Mouse (Mus musculus) hindbrain, embryonic 15.5 days (tissue): ENCODE results near the gene Lypd6b. TPM values are rescaled to one million over a fixed set of nuclear protein-coding genes. Genes with fewer than 3 reads are reported as not detected.
A peak's percentile ranks its signal among the peaks of the same experiment; 100 is the strongest.

Experiments used
- ATAC-seq: fragments of 200-750 bp; cut with Nextera tagmentation; 2 replicates; pipeline ENCODE4 v1.8.0; 2017; ENCODE audit warnings: low read depth, moderate number of reproducible peaks, moderate TSS enrichment; ENCODE audit not compliant: low FRiP score
- H3K27ac ChIP-seq: fragments of 300-500 bp; sonication (generic); replicated peaks from 2 replicates; pipeline ENCODE4 v1.5.1; 2015; ENCODE audit warnings: mild to moderate bottlenecking, inconsistent platforms
- H3K27me3 ChIP-seq: fragments of 300-500 bp; sonication (generic); 2 replicates; pipeline ENCODE4 v1.6.1; 2015; ENCODE audit warnings: control low read depth, inconsistent platforms
- H3K36me3 ChIP-seq: fragments of 300-500 bp; sonication (generic); 2 replicates; pipeline ENCODE4 v1.6.1; 2015; ENCODE audit warnings: control low read depth, inconsistent platforms
- H3K4me1 ChIP-seq: fragments of 300-500 bp; sonication (generic); replicated peaks from 2 replicates; pipeline ENCODE4 v1.6.1; 2015; ENCODE audit warnings: control low read depth, inconsistent platforms
- H3K4me2 ChIP-seq: fragments of 300-500 bp; sonication (generic); 2 replicates; pipeline ENCODE4 v1.6.1; 2015; ENCODE audit warnings: moderate library complexity, mild to moderate bottlenecking, inconsistent platforms
- H3K4me3 ChIP-seq: fragments of 300-500 bp; sonication (generic); 2 replicates; pipeline ENCODE4 v1.5.1; 2015; ENCODE audit warnings: mild to moderate bottlenecking, inconsistent platforms
- H3K9ac ChIP-seq: fragments of 300-500 bp; sonication (generic); 2 replicates; pipeline ENCODE4 v1.6.1; 2015; ENCODE audit warnings: inconsistent platforms
- H3K9me3 ChIP-seq: fragments of 300-500 bp; sonication (generic); 2 replicates; pipeline ENCODE4 v1.6.1; 2016; ENCODE audit warnings: control low read depth, inconsistent platforms
- WGBS: fragments of 180-500 bp; shearing (Covaris S2); methylation state at CpG from one replicate; pipeline ENCODE4 v1.1.7; 2015; 5-methylcytosine and 5-hydroxymethylcytosine counted together
- polyA plus RNA-seq: library from polyadenylated mRNA; unstranded; fragments of >200 nt; fragmentation: Nextera tagmentation; extraction: Ambion mirVana; gene quantifications from 2 replicates; pipeline ENCODE4 v1.2.1, GENCODE M21; 2015

Lypd6b gene
- polyA plus RNA-seq, 1 experiment from 2014 or later = 12.8 TPM

DNA sequence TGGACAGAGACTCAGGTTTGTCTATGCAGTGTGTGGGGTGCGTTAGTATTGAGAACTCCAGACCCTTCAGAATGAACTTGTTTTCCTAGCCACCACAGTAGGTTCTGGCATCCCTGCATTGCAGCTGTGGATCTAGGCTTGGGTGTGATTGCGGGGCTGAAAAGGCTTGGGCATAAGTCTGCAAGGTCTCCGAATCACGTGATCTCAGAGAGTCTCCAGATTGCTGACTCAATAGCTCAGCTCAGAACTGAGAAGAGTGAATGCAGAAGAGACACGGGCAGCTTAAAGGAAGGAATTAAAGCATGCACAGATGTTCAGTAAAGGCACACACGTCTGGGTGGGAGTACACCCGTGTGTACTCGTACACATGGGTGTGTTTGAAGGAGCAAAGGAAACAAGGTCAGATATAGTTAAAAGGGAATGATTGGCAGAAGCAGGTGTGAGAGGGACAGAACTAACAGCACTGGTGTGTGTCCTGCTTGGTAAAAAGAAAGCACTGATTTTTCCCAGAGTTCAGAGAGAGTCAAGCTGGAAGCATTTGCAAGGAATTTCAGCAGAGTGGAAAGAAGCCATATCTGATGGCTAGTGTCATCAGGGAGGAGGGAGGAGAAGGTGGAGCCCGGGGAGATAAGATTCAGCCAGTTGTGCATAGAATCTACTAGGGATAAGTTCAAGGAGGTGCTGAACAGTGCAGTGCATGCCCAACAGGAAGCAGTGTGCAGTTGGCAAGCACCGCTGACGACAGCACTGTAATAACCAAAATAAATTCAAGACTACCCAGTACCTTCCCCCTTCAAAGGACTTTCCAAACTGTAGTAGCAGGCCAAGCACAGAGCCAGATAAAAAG, 37.5 kb upstream of the Lypd6b start:
- Histone ChIP-seq H3K9ac (no peak overlapping the region), H3K27me3 (no peaks in the 10 kb centered on the region), H3K4me3 (no peak overlapping the region), H3K4me1 (peaks cover 26% of the 10 kb centered on the region), H3K4me2 (no peak overlapping the region), H3K9me3 (no peaks in the 10 kb centered on the region), H3K36me3 (peaks cover 57% of the 10 kb centered on the region), H3K27ac (no peak overlapping the region)
- ATAC-seq = no peak
- 93% methylated on average over 11 of the region's 11 CpGs for WGBS

DNA sequence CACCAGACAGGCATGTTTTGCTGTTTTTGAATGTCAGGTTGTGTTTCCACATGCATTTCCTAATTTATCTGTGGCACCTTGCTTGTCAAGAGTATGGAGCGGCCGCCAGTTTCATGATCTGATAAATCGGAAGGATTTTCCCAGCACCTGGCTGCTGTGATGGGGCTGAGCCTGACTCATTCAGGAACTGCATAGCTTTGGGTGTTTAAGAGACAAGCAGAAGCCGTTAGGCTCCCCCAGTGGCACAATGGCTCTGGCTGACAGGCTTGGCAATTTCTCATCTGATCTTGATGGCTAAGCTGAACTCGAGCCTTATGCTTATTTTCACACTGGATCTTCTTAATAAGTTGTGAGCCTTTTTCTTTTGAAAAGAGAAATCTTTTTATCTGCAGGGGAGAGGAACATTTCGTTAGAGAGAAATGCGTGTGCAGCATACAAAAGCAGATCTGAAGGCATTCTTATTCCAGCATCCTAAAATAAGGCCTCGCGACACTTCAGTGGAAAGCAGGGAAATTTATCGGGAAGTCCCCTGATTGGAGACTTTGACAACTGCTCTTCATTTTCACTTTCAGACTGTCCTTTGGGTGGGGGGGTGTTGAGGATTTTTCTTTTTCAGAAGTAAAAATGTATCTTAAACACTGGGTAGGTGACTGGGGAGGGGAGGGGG, 35.8 kb upstream of the Lypd6b start:
- Histone ChIP-seq H3K36me3 (peaks cover 51% of the 10 kb centered on the region), H3K4me1 (peaks cover 23% of the 10 kb centered on the region; the same call in 1 of the 2 replicates), H3K27ac (peak overlapping the region; percentile 36; the same call in 1 of the 2 replicates), H3K9ac (no peak overlapping the region), H3K9me3 (no peaks in the 10 kb centered on the region), H3K4me3 (no peak overlapping the region), H3K27me3 (no peaks in the 10 kb centered on the region), H3K4me2 (no peak overlapping the region)
- no peak for ATAC-seq
- 74% methylated on average over 10 of the region's 10 CpGs for WGBS

DNA sequence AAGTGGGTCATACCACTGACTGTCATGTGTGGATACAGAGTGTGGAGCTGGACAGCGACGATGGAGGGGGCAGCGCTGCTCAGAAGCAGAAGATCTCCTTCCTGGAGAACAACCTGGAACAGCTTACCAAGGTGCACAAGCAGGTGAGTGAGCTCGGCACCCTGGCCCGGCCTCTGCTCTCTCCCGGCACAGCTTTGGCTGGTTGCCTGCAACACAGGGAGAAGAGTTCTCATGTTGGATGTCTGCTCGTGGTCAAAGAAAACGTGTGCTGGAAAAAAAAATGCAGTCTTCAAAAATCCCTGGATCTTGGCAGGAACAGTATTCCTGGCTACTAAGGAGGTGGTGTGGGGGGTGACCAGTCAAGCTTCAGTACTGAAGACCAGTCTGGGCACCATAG, 35.3 kb upstream of the Lypd6b start:
- ATAC-seq = no peak
- Histone ChIP-seq H3K4me2 (no peak overlapping the region), H3K27me3 (no peaks in the 10 kb centered on the region), H3K9me3 (no peaks in the 10 kb centered on the region), H3K9ac (no peak overlapping the region), H3K4me3 (no peak overlapping the region), H3K4me1 (peaks cover 23% of the 10 kb centered on the region; the same call in 1 of the 2 replicates), H3K27ac (peak overlapping the region; percentile 36; the same call in 1 of the 2 replicates), H3K36me3 (peaks cover 56% of the 10 kb centered on the region)
- 88% methylated on average over 8 of the region's 8 CpGs for WGBS

DNA sequence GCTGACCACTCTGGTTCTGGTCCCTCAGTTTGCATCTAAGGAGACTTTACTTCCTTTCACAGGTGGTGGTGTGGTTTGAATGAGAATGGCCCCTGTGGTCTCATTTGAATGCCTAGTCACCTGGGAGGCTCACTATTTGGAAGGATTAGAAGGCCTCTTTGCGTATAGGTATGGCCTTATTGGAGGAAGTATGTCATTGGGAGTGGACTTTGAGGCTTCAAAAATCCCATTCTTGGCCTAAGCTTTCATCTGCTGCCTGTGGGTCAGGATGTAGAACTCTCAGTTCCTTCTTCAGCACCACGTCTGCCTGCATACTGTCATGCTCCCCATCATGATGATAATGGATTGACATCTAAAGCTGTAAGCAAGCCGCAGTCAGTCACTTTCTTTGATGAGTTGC, 34.4 kb upstream of the Lypd6b start:
- peaks cover 65% of the 10 kb centered on the region for H3K36me3 ChIP-seq
- no peak overlapping the region for H3K27ac ChIP-seq
- no peaks in the 10 kb centered on the region for H3K9me3 ChIP-seq
- WGBS = 88% methylated on average over 3 of the region's 3 CpGs
- no peak overlapping the region for H3K4me2 ChIP-seq
- H3K4me1 ChIP-seq = peaks cover 18% of the 10 kb centered on the region; the same call in 1 of the 2 replicates
- no peak overlapping the region for H3K9ac ChIP-seq
- ATAC-seq = no peak
- no peaks in the 10 kb centered on the region for H3K27me3 ChIP-seq
- H3K4me3 ChIP-seq = no peak overlapping the region

DNA sequence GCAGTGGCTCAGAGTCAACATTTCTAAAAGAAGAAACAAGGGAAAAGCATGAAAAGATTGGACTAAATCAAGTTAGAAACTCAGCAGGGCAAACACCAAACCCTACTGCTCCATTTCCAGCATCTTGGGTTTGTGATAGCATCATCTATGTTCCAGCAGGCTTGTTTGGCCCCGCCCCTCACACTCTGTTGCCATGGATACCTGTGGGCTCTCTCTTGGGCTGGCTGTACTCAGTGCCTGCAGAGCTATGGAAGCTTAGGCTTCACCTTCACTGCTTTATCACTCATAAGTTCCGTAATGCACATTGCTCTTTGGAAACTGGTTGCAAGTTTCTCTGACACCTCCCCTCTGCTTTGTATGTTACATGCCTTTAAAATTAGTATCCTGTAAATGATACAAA, 32.4 kb upstream of the Lypd6b start:
- Histone ChIP-seq H3K36me3 (peaks cover 54% of the 10 kb centered on the region), H3K4me1 (peaks cover 14% of the 10 kb centered on the region; the same call in 1 of the 2 replicates), H3K9ac (no peak overlapping the region), H3K27me3 (no peaks in the 10 kb centered on the region), H3K4me3 (no peak overlapping the region), H3K9me3 (no peaks in the 10 kb centered on the region), H3K4me2 (no peak overlapping the region), H3K27ac (no peak overlapping the region)
- peak; percentile 63; the same call in 1 of the 2 replicates for ATAC-seq
- WGBS = 66% methylated on average over 2 of the region's 2 CpGs

DNA sequence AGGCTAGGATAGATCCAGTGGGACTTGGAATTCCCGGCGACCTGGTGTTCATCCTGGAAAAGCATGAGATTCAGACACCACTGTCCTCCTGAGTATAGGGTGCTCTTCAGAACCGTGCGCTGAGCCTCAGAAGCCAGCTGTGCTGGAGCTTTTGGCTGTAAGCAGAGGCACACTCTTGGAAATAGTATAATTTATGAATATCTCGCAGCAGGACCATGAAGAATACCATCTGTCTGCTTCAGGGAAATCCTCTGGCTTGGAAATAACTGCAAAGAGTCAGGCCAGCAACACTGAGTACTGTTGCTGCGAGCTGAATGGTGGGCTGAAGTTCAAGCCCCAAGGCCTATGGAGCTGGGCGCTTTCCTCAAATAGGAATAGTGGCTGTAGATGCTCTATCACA, 29.9 kb upstream of the Lypd6b start:
- no peaks in the 10 kb centered on the region for H3K27me3 ChIP-seq
- 88% methylated on average over 7 of the region's 7 CpGs for WGBS
- H3K4me1 ChIP-seq = peaks cover 6% of the 10 kb centered on the region; the same call in 1 of the 2 replicates
- no peaks in the 10 kb centered on the region for H3K9me3 ChIP-seq
- no peak overlapping the region for H3K4me2 ChIP-seq
- no peak overlapping the region for H3K9ac ChIP-seq
- no peak for ATAC-seq
- H3K4me3 ChIP-seq = no peak overlapping the region
- no peak overlapping the region for H3K27ac ChIP-seq
- peaks cover 67% of the 10 kb centered on the region for H3K36me3 ChIP-seq

DNA sequence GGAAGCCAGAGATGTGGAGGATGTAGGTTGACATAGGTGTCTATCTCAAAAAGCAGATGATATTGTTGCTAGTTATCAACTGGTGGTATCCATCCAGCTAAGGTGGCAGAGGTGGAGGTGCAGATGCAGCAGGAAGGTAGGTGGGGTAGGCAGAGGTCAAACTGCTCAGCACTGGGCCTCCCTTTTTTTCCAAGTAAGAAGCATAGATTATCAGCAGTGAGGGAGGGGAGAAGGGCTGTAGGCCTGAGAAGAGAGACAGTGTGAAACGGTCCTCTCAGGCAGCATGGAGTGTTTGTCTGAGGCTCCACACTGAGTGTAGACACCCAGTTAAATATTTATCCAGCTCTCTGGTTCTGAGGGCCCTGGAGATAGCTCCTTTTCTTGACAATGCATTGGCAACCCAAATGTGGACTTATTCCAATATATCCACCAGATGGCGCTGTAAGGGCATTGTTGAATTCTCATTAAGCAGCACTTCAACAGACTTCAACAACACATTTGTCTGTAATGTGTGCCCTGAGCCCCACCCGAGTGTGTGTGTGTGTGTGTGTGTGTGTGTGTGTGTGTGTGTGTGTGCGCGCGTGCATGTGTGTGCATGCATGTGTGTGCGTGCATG, 23.0 kb upstream of the Lypd6b start:
- H3K9me3 ChIP-seq = no peaks in the 10 kb centered on the region
- peak; percentile 71; the same call in 1 of the 2 replicates for ATAC-seq
- H3K4me2 ChIP-seq = no peak overlapping the region
- H3K4me1 ChIP-seq = no peaks in the 10 kb centered on the region; the same call in 1 of the 2 replicates
- H3K4me3 ChIP-seq = no peak overlapping the region
- no peak overlapping the region for H3K9ac ChIP-seq
- WGBS = 55% methylated on average over 7 of the region's 7 CpGs
- peaks cover 52% of the 10 kb centered on the region for H3K36me3 ChIP-seq
- no peaks in the 10 kb centered on the region for H3K27me3 ChIP-seq
- peak overlapping the region; percentile 45; the same call in 1 of the 2 replicates for H3K27ac ChIP-seq

DNA sequence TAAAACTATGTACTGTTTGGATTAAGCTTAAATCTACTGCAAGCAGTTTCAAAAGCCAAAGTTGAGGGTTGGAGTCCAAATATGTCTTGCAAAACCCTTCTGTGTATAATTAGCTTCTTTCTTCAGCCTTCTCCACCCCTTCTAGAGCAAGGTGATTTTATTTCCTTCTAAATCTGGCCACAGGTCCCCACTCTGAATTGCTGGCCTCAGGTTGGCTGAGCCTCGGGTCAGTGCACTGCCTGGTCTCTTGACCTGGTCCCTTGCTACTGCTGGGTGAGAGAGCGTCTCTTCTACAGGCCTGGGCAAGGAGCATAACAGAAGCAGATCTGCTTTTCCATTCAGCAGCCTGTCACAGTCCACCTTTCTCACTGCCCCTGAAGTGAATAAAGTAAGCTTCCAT, 18.6 kb upstream of the Lypd6b start:
- H3K27ac ChIP-seq = no peak overlapping the region
- peaks cover 32% of the 10 kb centered on the region for H3K36me3 ChIP-seq
- WGBS = 81% methylated on average over 2 of the region's 2 CpGs
- no peaks in the 10 kb centered on the region for H3K27me3 ChIP-seq
- no peak overlapping the region for H3K9ac ChIP-seq
- H3K9me3 ChIP-seq = no peaks in the 10 kb centered on the region
- H3K4me2 ChIP-seq = no peak overlapping the region
- ATAC-seq = no peak
- H3K4me3 ChIP-seq = no peak overlapping the region
- no peaks in the 10 kb centered on the region; the same call in 1 of the 2 replicates for H3K4me1 ChIP-seq

DNA sequence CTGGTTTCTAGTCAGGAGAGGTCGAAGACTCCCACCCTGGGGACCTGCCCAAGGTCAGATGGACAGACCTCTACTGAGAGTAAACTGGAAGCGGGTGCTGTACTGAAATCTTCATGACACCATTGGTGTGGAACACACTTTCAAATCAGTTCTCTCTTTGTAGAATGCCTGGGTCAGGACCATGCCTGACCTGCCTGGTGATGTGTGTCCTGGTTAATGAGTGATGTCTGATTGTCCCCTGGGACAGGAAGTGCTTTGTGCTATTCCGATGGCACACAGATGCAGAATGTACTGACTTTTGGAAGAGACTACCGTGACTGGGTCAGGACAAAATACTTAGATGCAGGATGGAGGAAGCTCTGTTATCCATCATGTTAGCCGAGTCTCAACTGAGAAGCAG, 17.0 kb upstream of the Lypd6b start:
- ATAC-seq = no peak
- no peaks in the 10 kb centered on the region for H3K4me1 ChIP-seq
- no peak overlapping the region for H3K9ac ChIP-seq
- H3K4me2 ChIP-seq = no peak overlapping the region
- no peaks in the 10 kb centered on the region for H3K9me3 ChIP-seq
- peaks cover 37% of the 10 kb centered on the region for H3K36me3 ChIP-seq
- H3K4me3 ChIP-seq = no peak overlapping the region
- H3K27ac ChIP-seq = no peak overlapping the region
- no peaks in the 10 kb centered on the region for H3K27me3 ChIP-seq
- WGBS = 64% methylated on average over 5 of the region's 5 CpGs

DNA sequence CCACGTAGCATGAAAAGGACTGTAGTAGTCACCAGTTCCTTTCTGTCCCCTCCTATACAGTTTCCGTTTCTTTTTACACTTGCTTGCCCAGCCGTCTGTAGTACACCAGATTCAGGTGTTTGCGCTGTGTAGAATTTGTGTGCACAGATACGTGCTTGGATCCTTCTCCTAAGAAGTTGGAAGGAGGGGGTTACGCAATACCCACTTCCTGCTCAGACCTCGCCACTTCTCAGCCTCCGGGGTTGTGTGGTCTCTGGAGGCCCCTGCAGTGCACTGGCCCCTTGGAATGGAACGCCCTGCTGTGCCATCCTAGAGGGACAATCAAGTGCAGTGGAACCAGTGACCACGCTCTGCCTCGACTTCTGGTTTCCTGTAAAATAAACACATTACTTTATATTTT, 16.3 kb upstream of the Lypd6b start:
- no peaks in the 10 kb centered on the region for H3K4me1 ChIP-seq
- no peaks in the 10 kb centered on the region for H3K27me3 ChIP-seq
- H3K9me3 ChIP-seq = no peaks in the 10 kb centered on the region
- H3K4me2 ChIP-seq = no peak overlapping the region
- no peak overlapping the region for H3K4me3 ChIP-seq
- no peak overlapping the region for H3K9ac ChIP-seq
- no peak for ATAC-seq
- 72% methylated on average over 11 of the region's 11 CpGs for WGBS
- H3K36me3 ChIP-seq = peaks cover 33% of the 10 kb centered on the region
- H3K27ac ChIP-seq = no peak overlapping the region

DNA sequence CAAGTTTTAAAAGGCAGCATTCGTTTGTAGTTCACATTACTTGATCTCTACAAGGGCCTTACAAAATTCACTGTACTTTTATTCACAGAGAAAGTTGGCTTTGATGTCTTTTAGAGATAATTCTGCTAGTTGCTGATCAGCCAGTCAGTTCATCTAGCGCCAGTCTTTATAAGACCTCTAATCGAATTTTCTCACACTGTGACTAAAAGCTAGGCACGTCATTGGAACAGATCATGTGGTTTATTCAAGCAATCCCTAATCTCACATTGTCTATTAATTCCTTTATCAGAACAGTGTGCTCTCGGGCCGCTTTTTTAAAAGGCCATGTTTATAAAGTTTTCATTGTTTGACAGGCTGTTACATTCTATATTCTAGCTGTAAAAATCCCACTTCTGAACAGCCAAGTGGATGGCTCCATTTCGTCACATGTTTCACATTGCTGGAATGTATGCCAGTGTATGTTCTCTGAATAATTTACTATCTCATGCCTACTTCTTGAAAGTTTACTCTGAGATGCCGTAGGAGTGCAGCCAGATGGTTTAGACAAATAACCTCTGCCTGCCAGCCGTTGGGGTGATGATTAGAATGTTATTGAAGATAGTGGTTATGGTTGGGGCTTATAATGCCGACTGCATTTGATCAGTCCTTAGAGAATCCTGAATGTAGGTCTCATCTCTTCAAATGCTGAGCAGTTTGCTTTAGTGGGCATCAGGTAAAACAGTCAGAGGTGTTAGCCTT, 14.1 kb upstream of the Lypd6b start:
- Histone ChIP-seq H3K9ac (no peak overlapping the region), H3K27ac (no peak overlapping the region), H3K4me1 (no peaks in the 10 kb centered on the region), H3K4me3 (no peak overlapping the region), H3K4me2 (no peak overlapping the region), H3K9me3 (no peaks in the 10 kb centered on the region), H3K27me3 (no peaks in the 10 kb centered on the region), H3K36me3 (peaks cover 24% of the 10 kb centered on the region)
- no peak for ATAC-seq
- WGBS = 81% methylated on average over 10 of the region's 10 CpGs
